Comparison of ENCODE assay signal across 29 mouse cellular contexts in the genomic region with DNA sequence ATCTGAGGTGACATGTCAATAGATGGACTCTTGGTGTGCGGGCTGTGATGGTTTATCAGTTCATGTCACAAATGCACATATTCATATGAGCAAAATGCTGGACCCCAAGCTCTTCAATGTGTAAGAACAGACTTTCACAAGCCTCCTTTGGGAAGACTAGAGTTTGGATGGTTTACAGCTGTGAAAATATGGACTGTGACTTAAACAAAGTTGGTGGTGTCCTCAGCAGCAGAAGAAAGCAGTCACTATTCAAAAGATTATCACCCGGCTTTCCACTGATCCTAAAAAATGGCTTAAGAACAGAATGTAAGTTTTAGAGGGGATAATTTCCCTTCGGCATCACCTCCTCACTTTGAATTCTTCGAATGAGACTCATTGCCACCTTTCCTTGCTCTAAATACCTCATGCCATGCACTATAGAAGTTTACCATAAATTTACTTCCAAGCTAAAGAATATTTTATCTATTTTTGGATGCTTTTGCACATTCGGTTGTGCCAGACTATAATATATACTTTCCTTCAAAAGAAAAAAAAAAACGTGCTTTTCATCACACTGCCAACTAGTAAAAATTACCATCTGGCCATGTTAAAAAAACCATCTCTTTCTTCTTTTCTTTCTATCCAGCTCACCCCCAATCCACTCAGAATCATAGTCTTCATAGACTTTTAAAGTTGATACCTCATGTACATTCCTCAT.
"Had no signal": no experiment of that assay in that cellular context is flagged by ENCODE, and none has a peak within 500 bp of the region (broad histone marks: within the 10 kb centered on the region; RNA-seq: fewer than 3 reads in every experiment).

No protein-coding gene starts in this region.

- H3K4me1 ChIP-seq: heart, embryonic 13.5 days; heart, embryonic 15.5 days; hindbrain, embryonic 12.5 days; intestine, embryonic 15.5 days; kidney, embryonic 15.5 days; limb, embryonic 12.5 days; liver, embryonic 13.5 days; liver, embryonic 15.5 days had no signal

- H3K4me2 ChIP-seq: heart, embryonic 11.5 days; heart, embryonic 13.5 days; heart, embryonic 15.5 days; hindbrain, embryonic 12.5 days; hindbrain, embryonic 14.5 days; intestine, embryonic 15.5 days; kidney, embryonic 15.5 days; limb, embryonic 12.5 days; liver, embryonic 11.5 days; liver, embryonic 13.5 days; liver, embryonic 15.5 days had no signal

- H3K36me3 ChIP-seq: heart, embryonic 13.5 days; heart, embryonic 15.5 days; hindbrain, embryonic 12.5 days; intestine, embryonic 15.5 days; kidney, embryonic 15.5 days; limb, embryonic 12.5 days; liver, embryonic 13.5 days; liver, embryonic 15.5 days had no signal

- H3K27me3 ChIP-seq: heart, embryonic 13.5 days; heart, embryonic 15.5 days; hindbrain, embryonic 12.5 days; intestine, embryonic 15.5 days; kidney, embryonic 15.5 days; limb, embryonic 12.5 days; liver, embryonic 13.5 days; liver, embryonic 15.5 days had no signal

- DNase-seq: gastrocnemius, postnatal 14 days; gastrocnemius, postnatal 36 days; heart, adult 11 months; heart, adult 2 months; heart, postnatal 14 days; heart, postnatal 36 days; kidney, adult 11 months; kidney, adult 2 months; kidney, adult 9 months; kidney, postnatal 14 days; kidney, postnatal 36 days; layer of hippocampus, adult 9-11 months; layer of hippocampus, postnatal 36 days; left cerebral cortex, postnatal 4 days; liver; liver, embryonic 13.5 days had no signal

- H3K27ac ChIP-seq: heart, adult 2 months; heart, embryonic 13.5 days; heart, embryonic 15.5 days; hindbrain, embryonic 12.5 days; hindbrain, embryonic 14.5 days; intestine, embryonic 15.5 days; kidney, embryonic 15.5 days; kidney, postnatal 0 days; limb, embryonic 12.5 days; liver, embryonic 13.5 days; liver, embryonic 15.5 days had no signal

- H3K9me3 ChIP-seq: heart, embryonic 13.5 days; heart, embryonic 15.5 days; hindbrain, embryonic 12.5 days; intestine, embryonic 15.5 days; kidney, embryonic 15.5 days; limb, embryonic 12.5 days; liver, embryonic 13.5 days; liver, embryonic 15.5 days had no signal

- ATAC-seq: hindbrain, embryonic 16.5 days; inflammation-experienced regulatory T-cells, adult 6 months; intestine, embryonic 15.5 days had no signal

- H3K9ac ChIP-seq: heart, embryonic 13.5 days; heart, embryonic 15.5 days; hindbrain, embryonic 12.5 days; hindbrain, embryonic 14.5 days; intestine, embryonic 15.5 days; kidney, embryonic 15.5 days; limb, embryonic 12.5 days; liver, embryonic 13.5 days; liver, embryonic 15.5 days had no signal

- H3K4me3 ChIP-seq: heart, adult 2 months; heart, embryonic 13.5 days; heart, embryonic 15.5 days; hindbrain, embryonic 12.5 days; intestine, embryonic 15.5 days; kidney, embryonic 15.5 days; limb, embryonic 12.5 days; liver, embryonic 13.5 days; liver, embryonic 15.5 days had no signal
